Mouse (Mus musculus) limb, embryonic 11.5 days (tissue): Measurements from ENCODE around the gene Cacng2. TPM values are rescaled to one million over a fixed set of nuclear protein-coding genes. Genes with fewer than 3 reads are reported as not detected.

Source experiments
- ATAC-seq: fragments of 200-750 bp; cut with Nextera tagmentation; 2 replicates; pipeline ENCODE4 v1.8.0; 2017; ENCODE audit warnings: low read depth; ENCODE audit not compliant: insufficient number of reproducible peaks, low FRiP score, low TSS enrichment
- DNase-seq: peaks from one replicate; pipeline ENCODE4 v3.0.0-alpha.2; 2015; ENCODE audit warnings: low spot score
- H3K27ac ChIP-seq: fragments of 300-500 bp; sonication (generic); replicated peaks from 2 replicates; pipeline ENCODE4 v1.5.1; 2014; ENCODE audit warnings: low read depth, mild to moderate bottlenecking, low read length
- H3K27me3 ChIP-seq: fragments of 300-500 bp; sonication (generic); 2 replicates; pipeline ENCODE4 v1.6.1; 2014; ENCODE audit warnings: mild to moderate bottlenecking, low read length, mixed read lengths; ENCODE audit not compliant: control insufficient read depth, insufficient read depth
- H3K36me3 ChIP-seq: fragments of 300-500 bp; sonication (generic); 2 replicates; pipeline ENCODE4 v1.6.1; 2014; ENCODE audit warnings: mild to moderate bottlenecking, low read length, moderate library complexity, mixed read lengths; ENCODE audit not compliant: control insufficient read depth, insufficient read depth
- H3K4me1 ChIP-seq: fragments of 300-500 bp; sonication (generic); 2 replicates; pipeline ENCODE4 v1.6.1; 2014; ENCODE audit warnings: low read length, mixed read lengths; ENCODE audit not compliant: control insufficient read depth, insufficient read depth
- H3K4me2 ChIP-seq: fragments of 300-500 bp; sonication (generic); 2 replicates; pipeline ENCODE4 v1.6.1; 2014; ENCODE audit warnings: low read depth, mild to moderate bottlenecking, moderate library complexity; ENCODE audit not compliant: severe bottlenecking
- H3K4me3 ChIP-seq: fragments of 300-500 bp; sonication (generic); 2 replicates; pipeline ENCODE4 v1.5.1; 2014; ENCODE audit warnings: low read depth, low read length
- H3K9ac ChIP-seq: fragments of 300-500 bp; sonication (generic); 2 replicates; pipeline ENCODE4 v1.6.1; 2014; ENCODE audit warnings: mild to moderate bottlenecking, low read length
- H3K9me3 ChIP-seq: fragments of 300-500 bp; sonication (generic); 2 replicates; pipeline ENCODE4 v1.6.1; 2016; ENCODE audit warnings: low read length; ENCODE audit not compliant: control insufficient read depth
- WGBS: fragments of 180-500 bp; shearing (Covaris S2); extraction: QIAGEN DNeasy Blood & Tissue Kit; methylation state at CpG from one replicate; pipeline ENCODE4 v1.1.7; 2014; 5-methylcytosine and 5-hydroxymethylcytosine counted together
- polyA plus RNA-seq: library from polyadenylated mRNA; unstranded; fragments of >200 nt; fragmentation: Nextera tagmentation; extraction: Ambion mirVana; gene quantifications from 2 replicates; pipeline ENCODE4 v1.2.1, GENCODE M21; 2014

The Cacng2 gene
- polyA plus RNA-seq, 1 experiment from 2014 or later: not detected

DNA sequence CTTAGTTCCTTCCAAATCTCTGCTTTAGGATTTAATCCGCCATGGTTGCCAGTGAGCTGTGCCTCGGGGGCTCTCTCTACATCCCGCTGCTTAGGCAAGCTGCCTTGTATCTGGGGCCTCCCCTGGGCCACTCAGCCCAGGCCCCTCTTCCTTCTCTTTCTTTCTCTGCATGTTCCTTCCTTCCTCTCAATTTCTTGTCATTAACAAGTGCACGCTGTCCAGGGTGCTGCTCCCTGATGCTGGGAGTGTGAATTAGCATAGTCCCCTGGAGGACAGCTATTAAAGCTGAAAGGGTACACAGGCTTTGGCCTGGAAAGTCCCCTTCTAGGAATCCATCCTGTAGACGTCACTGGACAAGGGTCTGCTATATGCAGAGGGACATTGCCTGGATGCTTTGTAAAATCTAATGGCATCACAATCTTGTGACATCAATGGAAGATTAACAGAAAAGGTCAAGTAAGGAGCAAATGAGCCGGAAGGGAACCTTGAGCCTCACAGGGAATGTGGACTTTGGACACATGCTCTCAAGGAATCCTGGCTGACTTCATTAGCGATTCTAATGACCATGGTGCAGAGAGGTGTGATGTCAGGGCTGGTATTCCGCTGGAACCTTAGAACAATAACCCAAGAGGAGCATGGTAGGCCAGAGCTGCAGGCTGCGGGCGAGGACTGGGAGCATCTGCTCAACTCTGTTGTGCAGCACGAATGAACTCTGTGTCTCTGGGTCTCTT lies 33.4 kb upstream of the Cacng2 start:
- peak; percentile 52 for DNase-seq
- H3K9ac ChIP-seq: no peak overlapping the region

DNA sequence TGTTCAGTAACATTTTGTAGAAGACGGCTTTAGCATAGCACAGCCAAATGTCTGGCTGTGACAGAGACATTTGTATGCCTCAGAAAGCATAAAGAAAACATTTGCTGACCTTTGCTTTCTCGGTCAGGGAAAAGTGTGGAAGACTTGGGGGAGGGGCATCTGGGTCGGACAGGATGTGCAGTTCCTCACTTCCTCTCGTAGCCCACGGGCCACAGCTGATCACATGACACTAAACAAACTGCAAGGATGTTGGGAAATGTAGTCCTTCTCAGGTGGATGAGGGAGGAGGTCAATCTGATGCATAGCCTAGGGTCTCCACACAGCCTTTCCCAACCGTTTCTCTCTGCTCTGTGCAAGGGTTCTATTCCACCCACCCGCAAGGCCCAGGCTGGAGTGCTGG lies 28.7 kb upstream of the Cacng2 start:
- no peaks in the 10 kb centered on the region for H3K9me3 ChIP-seq
- DNase-seq: no peak
- H3K4me1 ChIP-seq: no peaks in the 10 kb centered on the region
- H3K4me3 ChIP-seq: no peak overlapping the region
- no peak overlapping the region for H3K9ac ChIP-seq
- no peak for ATAC-seq
- WGBS: 76% methylated on average over 7 of the region's 7 CpGs
- no peaks in the 10 kb centered on the region for H3K36me3 ChIP-seq
- no peak overlapping the region for H3K4me2 ChIP-seq
- no peaks in the 10 kb centered on the region for H3K27me3 ChIP-seq
- no peak overlapping the region for H3K27ac ChIP-seq

More for the DNA sequence above, 33.4 kb upstream of the Cacng2 start:
- Histone ChIP-seq H3K36me3 (no peaks in the 10 kb centered on the region), H3K4me3 (no peak overlapping the region), H3K27me3 (no peaks in the 10 kb centered on the region), H3K4me1 (no peaks in the 10 kb centered on the region), H3K9me3 (no peaks in the 10 kb centered on the region), H3K4me2 (no peak overlapping the region), H3K27ac (no peak overlapping the region)
- ATAC-seq: no peak
- 65% methylated on average over 11 of the region's 11 CpGs for WGBS

DNA sequence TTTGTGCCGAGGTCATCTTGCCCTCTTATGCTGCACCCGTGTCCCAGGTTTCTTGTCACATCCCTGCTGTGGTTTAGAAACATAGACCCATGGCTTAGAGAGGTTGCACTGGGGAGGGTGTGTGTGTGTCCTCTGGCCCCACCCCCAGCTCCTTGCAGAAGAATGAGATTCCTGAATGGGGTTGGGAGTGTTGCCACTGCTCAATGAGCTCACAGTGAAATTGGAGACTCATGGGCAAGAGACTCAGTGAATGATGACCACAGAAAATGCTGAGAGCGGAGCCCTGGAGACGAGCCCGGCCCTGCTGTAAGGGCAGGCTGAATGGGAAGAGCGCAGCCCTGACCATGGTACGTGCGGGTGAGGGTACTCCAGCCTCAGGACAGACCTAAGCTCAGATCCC lies 20.4 kb upstream of the Cacng2 start:
- H3K9me3 ChIP-seq: no peaks in the 10 kb centered on the region
- ATAC-seq (no peak), DNase-seq (no peak)
- H3K9ac ChIP-seq: no peak overlapping the region
- 66% methylated on average over 8 of the region's 8 CpGs for WGBS
- H3K36me3 ChIP-seq: no peaks in the 10 kb centered on the region
- H3K4me2 ChIP-seq: no peak overlapping the region
- H3K4me1 ChIP-seq: no peaks in the 10 kb centered on the region
- no peak overlapping the region for H3K4me3 ChIP-seq
- H3K27ac ChIP-seq: no peak overlapping the region
- no peaks in the 10 kb centered on the region for H3K27me3 ChIP-seq

DNA sequence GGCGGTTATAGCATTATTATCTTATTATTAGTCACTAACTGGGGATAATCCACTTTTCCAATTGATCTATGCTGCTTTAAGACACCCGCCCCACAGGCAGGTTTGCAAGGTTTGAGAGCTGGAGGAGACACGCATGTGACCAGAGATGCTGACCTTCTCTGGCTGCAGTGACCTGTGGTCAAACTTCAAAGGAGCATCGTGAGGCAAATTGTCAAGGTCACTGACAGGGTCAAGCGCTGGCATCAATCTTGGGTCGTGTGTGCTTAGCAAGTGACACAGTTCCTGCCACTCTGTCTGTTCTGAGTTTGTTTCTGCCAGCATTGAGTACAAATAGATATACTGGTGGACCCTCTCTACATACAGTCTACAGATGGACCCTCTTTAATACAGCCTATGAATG lies 14.8 kb upstream of the Cacng2 start:
- WGBS: 21% methylated on average over 6 of the region's 6 CpGs
- Histone ChIP-seq H3K27ac (no peak overlapping the region), H3K9ac (no peak overlapping the region), H3K4me2 (no peak overlapping the region), H3K4me1 (no peaks in the 10 kb centered on the region), H3K36me3 (no peaks in the 10 kb centered on the region), H3K4me3 (no peak overlapping the region), H3K27me3 (no peaks in the 10 kb centered on the region), H3K9me3 (no peaks in the 10 kb centered on the region)
- no peak for DNase-seq
- no peak for ATAC-seq

DNA sequence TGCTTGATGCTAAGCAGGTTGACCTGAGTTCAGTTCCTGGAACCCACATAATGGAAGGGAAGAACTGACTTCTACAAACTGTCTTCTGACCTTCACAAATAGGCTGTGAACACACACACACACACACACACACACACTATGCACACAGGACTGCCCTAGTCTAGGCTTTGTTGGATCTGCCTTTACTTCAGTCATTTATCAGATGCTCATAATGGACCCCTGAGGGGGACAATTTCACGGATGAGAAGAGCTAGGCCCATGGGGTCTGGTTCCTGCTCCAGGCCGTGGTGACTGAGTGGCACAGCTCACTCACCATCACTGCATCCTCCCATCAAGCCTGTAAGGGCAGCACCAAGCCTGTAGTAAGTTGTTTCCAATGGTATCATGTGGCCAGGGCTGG lies 13.6 kb upstream of the Cacng2 start:
- H3K4me1 ChIP-seq: no peaks in the 10 kb centered on the region

DNA sequence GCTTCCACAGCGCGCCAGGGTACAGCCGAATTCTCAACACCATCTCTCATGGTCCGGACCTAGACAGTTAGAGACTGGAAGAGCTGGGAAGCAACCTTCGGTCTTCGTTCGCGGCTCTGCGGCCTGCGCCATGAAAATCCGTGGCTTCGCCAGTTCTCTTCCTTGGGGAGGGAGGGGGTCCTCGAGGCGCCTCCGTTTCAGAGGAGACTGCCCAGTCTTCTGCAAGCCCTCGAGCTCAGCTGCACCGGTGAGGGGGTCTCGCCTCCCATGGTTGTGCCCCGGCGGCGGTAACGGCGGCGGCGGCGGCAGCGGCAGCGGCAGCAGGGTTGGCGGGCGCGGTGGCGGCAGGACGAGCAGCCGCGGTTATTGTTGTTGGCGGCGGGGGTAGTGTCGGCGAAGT lies 580 bp downstream of the Cacng2 start:
- peak overlapping the region; percentile 45 for H3K4me2 ChIP-seq
- no peak for DNase-seq
- H3K4me3 ChIP-seq: no peak overlapping the region
- peaks cover 8% of the 10 kb centered on the region for H3K27me3 ChIP-seq
- no peaks in the 10 kb centered on the region for H3K36me3 ChIP-seq
- H3K9me3 ChIP-seq: no peaks in the 10 kb centered on the region
- 5% methylated on average over 38 of the region's 39 CpGs for WGBS
- H3K9ac ChIP-seq: no peak overlapping the region
- ATAC-seq: no peak
- H3K27ac ChIP-seq: no peak overlapping the region
- peaks cover 3% of the 10 kb centered on the region; the same call in 1 of the 2 replicates for H3K4me1 ChIP-seq

More for the DNA sequence above, 13.6 kb upstream of the Cacng2 start:
- H3K36me3 ChIP-seq: no peaks in the 10 kb centered on the region
- no peaks in the 10 kb centered on the region for H3K27me3 ChIP-seq
- ATAC-seq (no peak), DNase-seq (no peak)
- H3K4me3 ChIP-seq: no peak overlapping the region
- H3K27ac ChIP-seq: no peak overlapping the region
- 60% methylated on average over 2 of the region's 2 CpGs for WGBS
- no peak overlapping the region for H3K4me2 ChIP-seq
- H3K9ac ChIP-seq: no peak overlapping the region
- no peaks in the 10 kb centered on the region for H3K9me3 ChIP-seq

DNA sequence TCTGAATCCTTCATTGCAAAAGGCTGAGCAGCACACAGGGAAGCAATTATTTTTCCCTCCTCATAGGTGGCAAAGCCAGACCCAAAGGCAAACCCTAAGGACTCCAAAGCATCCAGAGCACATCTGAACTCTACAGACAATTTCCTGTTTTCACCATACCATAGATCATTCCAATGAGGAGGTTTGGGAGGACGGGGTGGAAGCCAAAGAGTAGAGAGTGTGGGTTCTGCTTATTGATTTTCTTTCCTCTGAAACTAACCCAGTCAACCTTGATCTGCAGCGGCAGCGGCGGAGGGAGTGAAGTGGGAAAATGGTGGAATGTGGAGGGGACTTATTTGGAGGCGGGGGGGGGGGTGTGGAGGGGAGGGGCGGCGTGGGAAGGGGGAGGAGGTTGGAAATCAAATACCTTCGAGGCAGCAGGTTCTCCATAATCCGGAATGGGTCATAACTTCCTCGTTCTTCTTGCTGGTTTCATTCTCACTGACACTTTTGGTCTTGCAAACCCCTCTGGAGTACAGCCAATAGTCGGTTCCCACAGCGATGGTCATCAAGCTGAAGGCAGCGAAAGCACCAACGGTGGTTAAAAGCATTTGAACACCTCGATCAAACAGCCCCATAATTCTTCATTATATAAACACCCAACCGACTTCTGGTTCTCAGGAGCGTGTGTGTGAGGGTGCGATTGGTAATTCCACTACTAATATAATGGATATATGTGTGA lies 1.4 kb downstream of the Cacng2 start:
- Histone ChIP-seq H3K4me1 (peaks cover 3% of the 10 kb centered on the region; the same call in 1 of the 2 replicates), H3K9ac (no peak overlapping the region), H3K36me3 (no peaks in the 10 kb centered on the region), H3K4me2 (no peak overlapping the region), H3K27ac (no peak overlapping the region), H3K27me3 (peaks cover 8% of the 10 kb centered on the region), H3K4me3 (no peak overlapping the region), H3K9me3 (no peaks in the 10 kb centered on the region)
- WGBS: 65% methylated on average over 17 of the region's 18 CpGs
- no peak for DNase-seq
- ATAC-seq: no peak

DNA sequence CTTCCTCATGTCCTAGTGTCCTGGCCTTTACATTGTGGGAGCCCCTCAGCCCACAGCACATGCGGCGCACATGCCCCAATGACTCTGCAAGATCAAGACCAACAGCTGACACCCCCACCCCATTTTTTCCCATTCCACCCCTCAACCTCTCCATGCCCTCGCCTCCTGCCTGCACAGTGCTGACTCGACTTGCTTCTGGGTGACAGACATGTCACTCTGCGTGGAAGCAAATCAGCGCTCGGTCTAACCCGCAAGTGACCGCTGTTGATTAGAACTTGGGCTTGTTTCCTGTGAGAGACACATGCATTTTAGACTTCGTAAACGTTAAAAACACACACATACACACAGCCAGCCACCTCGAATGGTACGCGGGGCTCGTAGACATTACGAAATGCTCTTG lies 2.1 kb downstream of the Cacng2 start:
- H3K4me2 ChIP-seq: no peak overlapping the region
- DNase-seq (no peak), ATAC-seq (no peak)
- H3K9ac ChIP-seq: no peak overlapping the region
- H3K36me3 ChIP-seq: no peaks in the 10 kb centered on the region
- WGBS: 89% methylated on average over 16 of the region's 16 CpGs
- H3K4me1 ChIP-seq: peaks cover 3% of the 10 kb centered on the region; the same call in 1 of the 2 replicates
- no peak overlapping the region for H3K4me3 ChIP-seq
- H3K9me3 ChIP-seq: no peaks in the 10 kb centered on the region
- no peak overlapping the region for H3K27ac ChIP-seq
- H3K27me3 ChIP-seq: peaks cover 8% of the 10 kb centered on the region
